Mouse (Mus musculus) right cerebral cortex, postnatal 4 days (tissue): Measurements from ENCODE around the gene Slc34a3.

Experiments used
- DNase-seq: peaks from one replicate; pipeline ENCODE4 v3.0.0-alpha.2; 2022

Slc34a3 gene

GRCm38 (mm10) chr2:25246183-25247072 lies 12.3 kb upstream of the Slc34a3 start, which contains the start of gene AL732309.1:
Gene AL732309.1 (minus strand): TSS chr2:25246863.
- DNase-seq, result no peak

- no peak for DNase-seq
These were observed 10.0 kb upstream of the Slc34a3 start for GRCm38 (mm10) chr2:25244144-25244543.

- DNase-seq, result no peak
These were observed 9.2 kb upstream of the Slc34a3 start for GRCm38 (mm10) chr2:25243342-25243741.

GRCm38 (mm10) chr2:25242101-25242506 lies 7.9 kb upstream of the Slc34a3 start, which contains the start of the genes Rnf208 and Cysrt1:
Gene Rnf208 (plus strand): TSS chr2:25242255.
Gene Cysrt1 (minus strand): TSS chr2:25242452.
- DNase-seq, result peak; percentile 58

- DNase-seq, result no peak
These were observed 7.2 kb upstream of the Slc34a3 start for GRCm38 (mm10) chr2:25241438-25241775.

- DNase-seq, result peak; percentile 71
These were observed 6.7 kb upstream of the Slc34a3 start for GRCm38 (mm10) chr2:25240723-25241437.

- DNase-seq, result no peak
These were observed 6.1 kb upstream of the Slc34a3 start for GRCm38 (mm10) chr2:25240310-25240709.

- DNase-seq, result no peak
These were observed 5.6 kb upstream of the Slc34a3 start for GRCm38 (mm10) chr2:25239766-25240165.

- no peak for DNase-seq
These were observed 3.9 kb upstream of the Slc34a3 start for GRCm38 (mm10) chr2:25238106-25238505.

- no peak for DNase-seq
These were observed 3.4 kb upstream of the Slc34a3 start for GRCm38 (mm10) chr2:25237522-25237921.

GRCm38 (mm10) chr2:25236614-25237013 lies 2.5 kb upstream of the Slc34a3 start, which contains the start of gene Rnf224:
Gene Rnf224 (minus strand): TSS chr2:25236787.
- no peak for DNase-seq

- DNase-seq, result no peak
These were observed 522 bp upstream of the Slc34a3 start for GRCm38 (mm10) chr2:25234551-25235220.

GRCm38 (mm10) chr2:25233421-25233820 lies 743 bp downstream of the Slc34a3 start:
- DNase-seq, result no peak

GRCm38 (mm10) chr2:25231038-25231437 lies 3.1 kb downstream of the Slc34a3 start:
- DNase-seq, result no peak

GRCm38 (mm10) chr2:25230581-25230980 lies 3.6 kb downstream of the Slc34a3 start:
- no peak for DNase-seq

GRCm38 (mm10) chr2:25229582-25229981 lies 4.6 kb downstream of the Slc34a3 start:
- DNase-seq, result no peak

- no peak for DNase-seq
These were observed 5.1 kb downstream of the Slc34a3 start for GRCm38 (mm10) chr2:25228995-25229530.

- DNase-seq, result peak; percentile 76
These were observed 5.7 kb downstream of the Slc34a3 start for GRCm38 (mm10) chr2:25228431-25228889.

- no peak for DNase-seq
These were observed 6.8 kb downstream of the Slc34a3 start for GRCm38 (mm10) chr2:25227406-25227805.

GRCm38 (mm10) chr2:25226864-25227263 lies 7.3 kb downstream of the Slc34a3 start:
- DNase-seq, result no peak

- DNase-seq, result no peak
These were observed 8.3 kb downstream of the Slc34a3 start for GRCm38 (mm10) chr2:25225811-25226379.
